In the genomic region with DNA sequence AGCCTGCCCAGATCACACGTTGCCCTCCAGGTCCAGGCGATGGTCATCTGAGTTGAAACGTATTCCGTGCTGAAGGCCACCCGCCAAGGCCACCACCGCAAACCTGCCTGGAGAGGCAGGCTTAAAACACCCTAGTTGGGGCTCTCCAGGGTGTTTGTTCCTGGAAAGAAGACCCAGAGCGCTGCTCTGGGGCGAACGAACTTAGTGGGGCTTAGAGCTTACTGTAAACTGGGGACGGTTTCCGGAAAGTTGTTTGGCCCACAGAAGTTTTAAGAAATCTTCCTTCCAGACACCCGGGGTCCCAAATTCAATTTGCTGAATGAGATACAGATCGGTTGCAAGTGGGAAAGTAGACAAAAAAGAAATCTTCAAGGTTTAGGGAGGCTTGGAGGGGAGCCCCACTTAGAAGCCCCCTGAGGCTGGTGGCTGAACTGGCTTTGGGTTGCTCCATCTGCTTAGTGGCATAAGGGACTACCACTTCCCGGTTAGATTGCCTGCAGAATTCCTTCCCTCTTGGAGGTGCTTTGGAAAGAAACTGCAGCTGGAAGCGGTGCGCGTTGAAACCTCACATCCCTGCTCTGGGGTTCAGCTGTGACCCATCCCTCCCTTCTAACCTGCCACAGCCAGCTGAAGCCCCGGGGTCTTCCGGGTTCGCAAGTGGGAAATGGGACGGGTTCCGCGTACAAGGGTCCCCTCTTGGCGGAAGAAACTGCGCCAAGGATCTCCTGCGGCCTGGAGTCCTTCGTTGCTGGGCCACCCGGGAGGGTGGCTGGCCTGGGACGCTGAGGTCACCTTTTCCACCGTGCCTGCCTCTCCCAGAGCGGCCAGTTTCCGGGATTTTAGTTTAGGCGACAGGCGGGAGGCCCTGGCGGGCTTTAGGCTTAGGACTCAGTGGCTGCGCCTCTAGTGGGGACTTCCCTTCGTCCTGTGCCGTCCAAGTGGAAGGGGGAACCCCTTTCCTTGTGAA, we compare ENCODE assay signal across 10 mouse cellular contexts. TPM values are rescaled to one million over a fixed set of nuclear protein-coding genes. Genes with fewer than 3 reads are reported as not detected.
DNase-seq lines count a peak whose midpoint lies in the region; ATAC-seq and TF ChIP-seq lines count a peak whose summit lies in the region.
"Had no signal": no experiment of that assay in that cellular context is flagged by ENCODE, and none has a peak within 500 bp of the region (broad histone marks: within the 10 kb centered on the region; RNA-seq: fewer than 3 reads in every experiment).

No protein-coding gene starts in this region.

- H3K27ac ChIP-seq in heart, embryonic 10.5 days, result peak overlapping the region; percentile 33; the same call in 1 of the 2 replicates
- no peak overlapping the region for H3K27ac ChIP-seq in testis, adult 2 months (ENCODE audit: control insufficient read depth, insufficient read depth, low read depth, low read length)
- no peak overlapping the region for H3K27ac ChIP-seq in intestine, embryonic 16.5 days (ENCODE audit: low read length)
- peak overlapping the region; percentile 88 for H3K27ac ChIP-seq in stomach, embryonic 16.5 days (ENCODE audit: low read length)

- no peak for TF ChIP-seq POLR2A in testis, adult 2 months (IDR thresholded peaks at IDR 0.05; ENCODE audit: control insufficient read depth, low read depth, low read length)

- DNase-seq in heart, embryonic 10.5 days (ENCODE audit: low spot score), result no peak
- no peak for DNase-seq in heart, adult 9 months (ENCODE audit: low spot score in 2 of 2)
- no peak for DNase-seq in testis, postnatal 10 days (ENCODE audit: low spot score)
- no peak for DNase-seq in left cerebral cortex, postnatal 25 days (ENCODE audit: low spot score in 2 of 2)
- DNase-seq: spleen, adult 18-20 months had no signal

- TF ChIP-seq CTCF in testis, adult 2 months (IDR thresholded peaks at IDR 0.05; ENCODE audit: control insufficient read depth, insufficient read depth, insufficient replicate concordance, low read depth, low read length), result no peak

- H3K36me3 ChIP-seq in heart, embryonic 10.5 days, result no peaks in the 10 kb centered on the region
- H3K36me3 ChIP-seq in testis, adult 2 months (ENCODE audit: control insufficient read depth, insufficient read depth, low read length), result no peaks in the 10 kb centered on the region
- H3K36me3 ChIP-seq in intestine, embryonic 16.5 days (ENCODE audit: control insufficient read depth, insufficient read depth, low read length), result no peaks in the 10 kb centered on the region
- no peaks in the 10 kb centered on the region for H3K36me3 ChIP-seq in stomach, embryonic 16.5 days (ENCODE audit: control insufficient read depth, insufficient read depth, low read length)

- H3K27me3 ChIP-seq in heart, embryonic 10.5 days (ENCODE audit: insufficient read depth, poor library complexity, severe bottlenecking), result peaks cover 98% of the 10 kb centered on the region
- peaks cover 13% of the 10 kb centered on the region for H3K27me3 ChIP-seq in testis, adult 2 months (ENCODE audit: control insufficient read depth, insufficient read depth, low read length)
- peaks cover 80% of the 10 kb centered on the region for H3K27me3 ChIP-seq in intestine, embryonic 16.5 days (replicated peaks; ENCODE audit: control insufficient read depth, insufficient read depth, low read length)
- H3K27me3 ChIP-seq in stomach, embryonic 16.5 days (ENCODE audit: control insufficient read depth, insufficient read depth, low read length), result peaks cover 49% of the 10 kb centered on the region

- WGBS in heart, embryonic 10.5 days, result under 1% methylated on average over 38 of the region's 38 CpGs
- WGBS in intestine, embryonic 16.5 days, result 2% methylated on average over 38 of the region's 38 CpGs
- 3% methylated on average over 38 of the region's 38 CpGs for WGBS in stomach, embryonic 16.5 days

- intact Hi-C loops in left cerebral cortex, postnatal 25 days (cut with DNase I), result loop anchor here (5.0 to 10.0 kb wide), 3 partner anchors 338 to 545 kb away; no protein-coding TSS in a partner anchor

- H3K9ac ChIP-seq in intestine, embryonic 16.5 days (ENCODE audit: low read depth, low read length), result 0 out of 2 replicates have a peak overlapping the region, but pooled peaks have one; percentile 6
- H3K9ac ChIP-seq in stomach, embryonic 16.5 days (ENCODE audit: low read length), result peak overlapping the region; percentile 71

- peak overlapping the region; percentile 30 for H3K4me2 ChIP-seq in intestine, embryonic 16.5 days (ENCODE audit: low read depth, low read length)
- peak overlapping the region; percentile 63 for H3K4me2 ChIP-seq in stomach, embryonic 16.5 days (ENCODE audit: low read depth, low read length)

- H3K4me1 ChIP-seq in heart, embryonic 10.5 days, result peaks cover 36% of the 10 kb centered on the region
- peaks cover 16% of the 10 kb centered on the region for H3K4me1 ChIP-seq in testis, adult 2 months (ENCODE audit: control insufficient read depth, insufficient read depth, low read length)
- peaks cover 17% of the 10 kb centered on the region for H3K4me1 ChIP-seq in intestine, embryonic 16.5 days (ENCODE audit: control insufficient read depth, insufficient read depth, low read length)
- H3K4me1 ChIP-seq in stomach, embryonic 16.5 days (ENCODE audit: control insufficient read depth, insufficient read depth, low read length), result peaks cover 21% of the 10 kb centered on the region; the same call in 1 of the 2 replicates

- no peak for ATAC-seq in intestine, embryonic 16.5 days
- no peak for ATAC-seq in stomach, embryonic 16.5 days (ENCODE audit: insufficient read depth, low FRiP score)
- ATAC-seq in erythroblast, adult 5-6 weeks (replicated peaks; ENCODE audit: low FRiP score, poor library complexity, severe bottlenecking), result no peak

- H3K4me3 ChIP-seq in heart, embryonic 10.5 days, result peak overlapping the region; percentile 50
- peak overlapping the region; percentile 22 for H3K4me3 ChIP-seq in testis, adult 2 months (ENCODE audit: control insufficient read depth, low read depth, low read length)
- peak overlapping the region; percentile 17; the same call in 1 of the 2 replicates for H3K4me3 ChIP-seq in intestine, embryonic 16.5 days (ENCODE audit: low read length)
- peak overlapping the region; percentile 71 for H3K4me3 ChIP-seq in stomach, embryonic 16.5 days (replicated peaks; ENCODE audit: low read length)

- no peaks in the 10 kb centered on the region for H3K9me3 ChIP-seq in heart, embryonic 10.5 days
- no peaks in the 10 kb centered on the region for H3K9me3 ChIP-seq in intestine, embryonic 16.5 days (ENCODE audit: control insufficient read depth, low read length)
- no peaks in the 10 kb centered on the region for H3K9me3 ChIP-seq in stomach, embryonic 16.5 days (replicated peaks; ENCODE audit: control insufficient read depth, low read length)

RNA-seq across cellular contexts. Expression of a gene that starts 3.3 kb away (rescaled TPM):
- polyA plus RNA-seq in heart, embryonic 10.5 days (2016; fragmentation: Nextera tagmentation; extraction: Ambion mirVana), result 2.6 and 11.7 TPM in 2 replicates
- polyA plus RNA-seq in testis, adult 2 months (2012; rRNA removed), result 0.19 and 0.32 TPM in 2 replicates
- 0.10 and 0.18 TPM in 2 replicates for polyA plus RNA-seq in intestine, embryonic 16.5 days (2015; fragmentation: Nextera tagmentation; extraction: Ambion mirVana)
- 47.1 and 58.4 TPM in 2 replicates for polyA plus RNA-seq in stomach, embryonic 16.5 days (2015; fragmentation: Nextera tagmentation; extraction: Ambion mirVana)
- not detected for total RNA-seq in left cerebral cortex, postnatal 25 days (2021)
- not detected in 2 replicates for total RNA-seq in erythroblast, adult 5-6 weeks (2015; ENCODE audit: low replicate concordance)
- total RNA-seq in erythroblast, adult 5-6 weeks (2017; ENCODE audit: low replicate concordance), result not detected in 2 replicates
- polyA plus RNA-seq: large intestine, adult 2 months had no signal

RNA-seq across cellular contexts. Expression of a gene that starts 34.1 kb away (rescaled TPM):
- 5.1 and 7.0 TPM in 2 replicates for polyA plus RNA-seq in heart, embryonic 10.5 days (2016; fragmentation: Nextera tagmentation; extraction: Ambion mirVana)
- 36.4 and 38.7 TPM in 2 replicates for polyA plus RNA-seq in testis, adult 2 months (2012; rRNA removed)
- 4.1 and 4.2 TPM in 2 replicates for polyA plus RNA-seq in intestine, embryonic 16.5 days (2015; fragmentation: Nextera tagmentation; extraction: Ambion mirVana)
- 8.5 and 9.3 TPM in 2 replicates for polyA plus RNA-seq in stomach, embryonic 16.5 days (2015; fragmentation: Nextera tagmentation; extraction: Ambion mirVana)
- total RNA-seq in left cerebral cortex, postnatal 25 days (2021), result 10 to 100 TPM; 25.0 to 25.8 TPM
- 1.0 TPM in 1 of 2 replicates, not detected in the other for total RNA-seq in erythroblast, adult 5-6 weeks (2015; ENCODE audit: low replicate concordance)
- 0.43 and 0.56 TPM in 2 replicates for total RNA-seq in erythroblast, adult 5-6 weeks (2017; ENCODE audit: low replicate concordance)

Comparison
In these comparisons a context has a peak if more than half of its experiments do, and no peak if none do; other contexts are left out.
1. H3K27ac ChIP-seq: peak in heart, embryonic 10.5 days (single experiment) and stomach, embryonic 16.5 days (single experiment); none in testis, adult 2 months (single experiment) and intestine, embryonic 16.5 days (single experiment).
2. H3K4me3 ChIP-seq: peak in every context shown above with its lines; median percentile 71 in stomach, embryonic 16.5 days; 50 in heart, embryonic 10.5 days; 22 in testis, adult 2 months; 17 in intestine, embryonic 16.5 days.